Comparison of ENCODE assay signal across 7 mouse cellular contexts in genomic region chr17:29347645-29348256, GRCm38 (mm10). TPM values are rescaled to one million over a fixed set of nuclear protein-coding genes. Genes with fewer than 3 reads are reported as not detected.
DNase-seq lines count a peak whose midpoint lies in the region; ATAC-seq lines count a peak whose summit lies in the region.

Gene Mtch1, minus strand, starts transcription at chr17:29347934.

- peak within 1 kb of the TSS; percentile 82 for H3K27ac ChIP-seq in embryonic facial prominence, embryonic 11.5 days (replicated peaks; ENCODE audit: low read depth, low read length)
- H3K27ac ChIP-seq in limb, embryonic 11.5 days (replicated peaks; ENCODE audit: low read depth, low read length): peak within 1 kb of the TSS; percentile 82
- peak within 1 kb of the TSS; percentile 93 for H3K27ac ChIP-seq in midbrain, embryonic 14.5 days (replicated peaks; ENCODE audit: low read depth, low read length)

- peak; percentile 100 for DNase-seq in adrenal gland, postnatal 14 days
- DNase-seq in embryonic facial prominence, embryonic 11.5 days (ENCODE audit: low spot score): peak; percentile 100
- peak; percentile 100 for DNase-seq in heart, adult 11 months
- peak; percentile 100 for DNase-seq in kidney, adult 18-20 months
- peak; percentile 100 for DNase-seq in limb, embryonic 11.5 days (ENCODE audit: low spot score)
- peak; percentile 98 for DNase-seq in midbrain, embryonic 14.5 days
- DNase-seq in spleen, adult 18-20 months: peak; percentile 100

- no peaks in the 10 kb centered on the region for H3K9me3 ChIP-seq in embryonic facial prominence, embryonic 11.5 days (replicated peaks; ENCODE audit: control insufficient read depth, low read length)
- no peaks in the 10 kb centered on the region for H3K9me3 ChIP-seq in limb, embryonic 11.5 days (ENCODE audit: control insufficient read depth, low read length)
- H3K9me3 ChIP-seq in midbrain, embryonic 14.5 days (ENCODE audit: control insufficient read depth, low read length): no peaks in the 10 kb centered on the region

- H3K9ac ChIP-seq in embryonic facial prominence, embryonic 11.5 days (replicated peaks; ENCODE audit: low read length): peak within 1 kb of the TSS; percentile 84
- H3K9ac ChIP-seq in limb, embryonic 11.5 days (ENCODE audit: low read length): peak within 1 kb of the TSS; percentile 74
- peak within 1 kb of the TSS; percentile 90 for H3K9ac ChIP-seq in midbrain, embryonic 14.5 days (replicated peaks; ENCODE audit: low read length)

- under 1% methylated on average over 42 of the region's 53 CpGs for WGBS in embryonic facial prominence, embryonic 11.5 days
- WGBS in limb, embryonic 11.5 days: under 1% methylated on average over 52 of the region's 53 CpGs
- 1% methylated on average over 46 of the region's 53 CpGs for whole genome bisulfite sequencing in midbrain, embryonic 14.5 days

- no peaks in the 10 kb centered on the region for H3K36me3 ChIP-seq in embryonic facial prominence, embryonic 11.5 days (replicated peaks; ENCODE audit: control insufficient read depth, insufficient read depth, low read depth, low read length)
- peaks cover 3% of the 10 kb centered on the region; the same call in 1 of the 2 replicates for H3K36me3 ChIP-seq in limb, embryonic 11.5 days (ENCODE audit: control insufficient read depth, insufficient read depth, low read length)
- H3K36me3 ChIP-seq in midbrain, embryonic 14.5 days (ENCODE audit: control insufficient read depth, insufficient read depth, low read length): peaks cover 17% of the 10 kb centered on the region

- ATAC-seq in embryonic facial prominence, embryonic 11.5 days (replicated peaks; ENCODE audit: insufficient number of reproducible peaks, low FRiP score, low TSS enrichment, low read depth): peak; percentile 92
- ATAC-seq in limb, embryonic 11.5 days (ENCODE audit: insufficient number of reproducible peaks, low FRiP score, low TSS enrichment, low read depth): peak; percentile 95
- peak; percentile 94 for ATAC-seq in midbrain, embryonic 14.5 days (ENCODE audit: low FRiP score, low TSS enrichment)

- no peaks in the 10 kb centered on the region for H3K27me3 ChIP-seq in embryonic facial prominence, embryonic 11.5 days (ENCODE audit: control insufficient read depth, insufficient read depth, low read length)
- no peaks in the 10 kb centered on the region for H3K27me3 ChIP-seq in limb, embryonic 11.5 days (ENCODE audit: control insufficient read depth, insufficient read depth, low read length)
- no peaks in the 10 kb centered on the region for H3K27me3 ChIP-seq in midbrain, embryonic 14.5 days (ENCODE audit: control insufficient read depth, insufficient read depth, low read length)

- H3K4me3 ChIP-seq in embryonic facial prominence, embryonic 11.5 days (ENCODE audit: low read depth, low read length): peak within 1 kb of the TSS; percentile 87
- H3K4me3 ChIP-seq in limb, embryonic 11.5 days (ENCODE audit: low read depth, low read length): peak within 1 kb of the TSS; percentile 61
- H3K4me3 ChIP-seq in midbrain, embryonic 14.5 days (replicated peaks; ENCODE audit: low read depth, low read length): peak within 1 kb of the TSS; percentile 86

- H3K4me2 ChIP-seq in embryonic facial prominence, embryonic 11.5 days (ENCODE audit: low read depth, low read length): peak within 1 kb of the TSS; percentile 49
- peak within 1 kb of the TSS; percentile 68 for H3K4me2 ChIP-seq in limb, embryonic 11.5 days (ENCODE audit: low read depth, severe bottlenecking)
- peak within 1 kb of the TSS; percentile 61 for H3K4me2 ChIP-seq in midbrain, embryonic 14.5 days (ENCODE audit: low read length)

- no peaks in the 10 kb centered on the region for H3K4me1 ChIP-seq in embryonic facial prominence, embryonic 11.5 days (ENCODE audit: control insufficient read depth, insufficient read depth, low read length)
- peaks cover 12% of the 10 kb centered on the region for H3K4me1 ChIP-seq in limb, embryonic 11.5 days (ENCODE audit: control insufficient read depth, insufficient read depth, low read length)
- H3K4me1 ChIP-seq in midbrain, embryonic 14.5 days (ENCODE audit: control insufficient read depth, insufficient read depth, low read length): peaks cover 18% of the 10 kb centered on the region

RNA-seq across cellular contexts. Expression of gene Mtch1, which starts in this region (rescaled TPM):
- 300 and 316 TPM in 2 replicates for total RNA-seq in adrenal gland, postnatal 14 days (2021)
- polyA plus RNA-seq in embryonic facial prominence, embryonic 11.5 days (2014; fragmentation: Nextera tagmentation; extraction: Ambion mirVana): 370 and 382 TPM in 2 replicates
- polyA plus RNA-seq in limb, embryonic 11.5 days (2014; fragmentation: Nextera tagmentation; extraction: Ambion mirVana): 318 and 321 TPM in 2 replicates
- polyA plus RNA-seq in midbrain, embryonic 14.5 days (2014; fragmentation: Nextera tagmentation; extraction: Ambion mirVana): 533 and 550 TPM in 2 replicates

Comparison
In these comparisons a context has a peak if more than half of its experiments do, and no peak if none do; other contexts are left out.
1. Peak in every context shown above with its lines: DNase-seq, ATAC-seq, H3K4me3 ChIP-seq and H3K27ac ChIP-seq.